Mouse (Mus musculus) kidney, postnatal 14 days (tissue): ENCODE results near the gene Slc7a5.
A peak's percentile ranks its signal among the peaks of the same experiment; 100 is the strongest.

Experiments used
- DNase-seq: peaks from one replicate; pipeline ENCODE4 v3.0.0; 2022; ENCODE audit warnings: mixed read lengths

Gene Slc7a5

GRCm38 (mm10) chr8:121879712-121880111, 27.8 kb downstream of the Slc7a5 start:
- DNase-seq, result no peak

DNA sequence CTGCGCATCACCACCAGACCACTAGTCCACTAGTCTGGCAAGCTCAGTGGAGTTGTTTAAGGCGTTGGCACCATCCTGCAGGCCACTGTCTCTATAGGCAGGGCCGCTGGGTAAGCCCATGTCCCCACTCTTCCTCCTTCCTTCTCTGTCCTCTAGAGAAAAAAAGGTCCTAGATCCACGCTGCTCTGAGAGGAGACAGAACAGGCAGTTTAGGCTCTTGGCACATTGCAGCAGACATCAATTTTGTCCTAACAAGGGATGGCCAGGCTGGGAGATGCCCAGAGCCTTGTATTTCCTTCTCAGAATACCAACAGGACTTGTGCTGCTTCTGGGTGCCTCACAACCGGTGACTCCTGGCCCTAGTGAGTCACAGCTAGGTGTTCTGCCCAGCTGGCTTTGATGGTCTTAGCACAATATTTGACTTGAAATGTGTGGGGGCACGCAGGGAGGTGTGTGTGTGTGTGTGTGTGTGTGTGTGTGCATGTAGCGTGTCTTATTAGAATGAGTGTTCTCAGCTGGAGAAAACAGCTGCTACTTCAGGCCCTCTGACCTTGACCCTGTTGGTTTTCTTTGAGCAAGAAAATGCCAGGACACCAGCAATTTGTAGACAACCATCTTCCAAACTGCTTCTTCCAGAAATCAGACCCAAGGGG, 29.5 kb downstream of the Slc7a5 start:
- peak; percentile 35 for DNase-seq

- DNase-seq, result no peak
Measured at GRCm38 (mm10) chr8:121877212-121877611, 30.3 kb downstream of the Slc7a5 start.

GRCm38 (mm10) chr8:121875517-121875916, 32.0 kb downstream of the Slc7a5 start:
- DNase-seq, result no peak

GRCm38 (mm10) chr8:121875045-121875444, 32.4 kb downstream of the Slc7a5 start:
- DNase-seq, result peak; percentile 14

DNA sequence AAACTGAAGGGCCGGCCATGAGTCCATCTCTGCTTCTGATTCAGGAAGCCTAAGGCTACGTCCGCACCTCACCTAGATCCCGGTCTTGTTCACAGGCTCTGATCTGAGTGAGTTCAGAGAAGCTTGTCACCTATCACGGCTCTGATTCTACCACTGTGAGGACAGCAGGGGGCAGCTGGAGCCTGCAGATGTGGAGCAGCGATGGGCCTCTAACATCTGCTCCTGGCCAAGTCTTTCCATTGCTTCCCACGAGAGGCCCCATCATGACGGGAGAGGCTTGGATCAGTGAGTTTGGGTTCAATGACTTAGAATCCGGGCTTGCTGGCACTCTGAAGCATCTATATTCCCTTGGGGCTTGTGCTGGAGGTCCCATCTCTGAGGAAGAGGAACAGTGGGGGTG, 33.5 kb downstream of the Slc7a5 start:
- DNase-seq, result peak; percentile 78

- no peak for DNase-seq
Measured at GRCm38 (mm10) chr8:121871833-121872440, 35.6 kb downstream of the Slc7a5 start.

- no peak for DNase-seq
Measured at GRCm38 (mm10) chr8:121870190-121870589, 37.3 kb downstream of the Slc7a5 start.

DNA sequence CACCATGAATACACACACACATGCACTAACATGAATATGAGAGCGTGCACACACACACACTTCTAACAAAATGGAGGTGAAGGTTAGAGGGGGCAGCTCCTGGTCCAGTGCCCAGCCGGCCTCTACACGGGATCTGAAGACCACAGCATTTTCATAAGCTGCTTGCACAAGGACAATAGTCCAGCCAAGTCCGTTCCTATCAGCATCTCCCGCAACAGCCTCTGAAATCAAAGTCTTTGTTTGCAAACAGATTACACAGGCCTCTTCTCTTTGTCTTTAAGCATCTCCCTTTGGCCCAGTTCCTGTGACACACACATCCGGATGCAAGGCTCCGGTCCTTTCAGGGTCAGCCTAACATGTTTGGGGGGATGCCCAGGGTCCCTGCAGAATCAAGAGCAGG, 38.6 kb downstream of the Slc7a5 start:
- no peak for DNase-seq

GRCm38 (mm10) chr8:121868196-121868595, 39.3 kb downstream of the Slc7a5 start:
- DNase-seq, result no peak

DNA sequence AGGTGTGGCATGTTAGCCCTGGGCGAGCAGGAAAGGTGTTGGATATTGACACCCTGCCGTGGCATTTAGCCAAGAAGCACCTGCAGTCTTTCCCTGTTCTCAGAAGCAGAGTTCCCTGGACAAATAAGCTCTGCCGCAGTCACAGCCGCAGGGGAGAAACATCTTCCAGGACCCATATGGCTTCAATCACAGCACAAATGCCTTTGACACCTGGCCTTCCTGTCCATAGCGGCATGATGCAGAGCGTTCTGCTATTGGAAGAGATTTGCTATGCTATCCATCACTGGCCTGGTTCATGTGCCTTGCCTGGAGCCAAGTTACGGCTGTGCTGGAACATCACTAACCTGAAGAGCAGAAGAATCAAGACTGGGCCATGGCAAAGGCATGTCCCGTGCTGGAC, 42.1 kb downstream of the Slc7a5 start:
- no peak for DNase-seq

DNA sequence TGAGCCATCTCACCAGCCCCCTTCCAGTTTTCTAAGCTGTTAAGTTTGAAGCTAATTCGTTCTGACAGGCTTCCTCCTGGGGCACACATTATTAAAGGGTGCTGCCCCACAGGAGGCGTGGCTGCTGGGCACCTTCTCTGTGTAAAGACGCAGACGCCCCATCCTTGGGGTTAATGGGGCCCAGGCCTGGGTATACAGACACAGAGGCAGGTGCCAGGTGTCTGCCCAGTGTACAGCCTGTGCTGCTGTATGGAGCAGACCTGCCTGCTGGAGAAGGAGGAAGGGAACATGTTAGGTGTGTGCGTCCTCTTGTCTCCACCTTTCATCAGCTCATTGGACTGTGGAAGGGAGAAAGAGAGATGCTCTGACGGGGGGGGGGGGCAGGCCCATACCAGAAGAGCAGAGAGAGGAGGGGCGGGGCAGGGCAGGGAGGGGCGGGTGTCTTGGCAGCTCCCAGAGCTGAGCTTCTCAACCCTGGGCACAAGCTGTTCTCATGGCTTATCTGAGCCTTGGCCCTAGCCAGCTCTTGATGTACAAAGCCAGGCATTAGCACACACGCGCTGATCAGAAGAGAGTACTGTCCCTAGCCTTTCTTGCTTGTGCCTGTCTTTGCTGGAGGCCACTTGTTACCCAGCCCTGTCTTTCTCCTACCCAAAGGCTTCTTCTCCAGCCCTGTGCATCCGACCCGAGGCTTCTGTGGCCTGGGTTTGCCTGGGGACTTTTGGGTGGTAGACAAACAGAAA, 45.5 kb downstream of the Slc7a5 start:
- no peak for DNase-seq

- DNase-seq, result no peak
Measured at GRCm38 (mm10) chr8:121861276-121861675, 46.2 kb downstream of the Slc7a5 start.

GRCm38 (mm10) chr8:121857747-121858146, 49.7 kb downstream of the Slc7a5 start:
- no peak for DNase-seq

DNA sequence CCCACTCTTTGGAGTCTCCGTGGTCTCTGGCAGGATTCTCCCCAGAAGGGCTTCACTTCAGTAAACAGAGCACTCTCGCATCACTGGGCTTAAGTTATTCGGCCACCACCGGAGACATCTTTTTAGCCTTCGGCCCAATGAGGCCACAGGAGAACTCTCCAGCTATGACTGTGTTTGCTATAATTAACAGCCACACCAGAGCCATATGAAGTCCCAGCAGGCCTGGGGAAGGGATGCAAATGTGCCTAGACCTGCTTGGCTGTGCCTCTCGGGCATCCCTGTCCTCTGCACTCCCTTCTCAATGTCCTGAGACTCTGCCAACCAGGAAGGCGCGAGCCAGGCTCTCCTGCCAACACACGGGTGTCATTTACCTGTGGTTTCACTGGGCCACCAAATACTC, 50.2 kb downstream of the Slc7a5 start:
- DNase-seq, result no peak

DNA sequence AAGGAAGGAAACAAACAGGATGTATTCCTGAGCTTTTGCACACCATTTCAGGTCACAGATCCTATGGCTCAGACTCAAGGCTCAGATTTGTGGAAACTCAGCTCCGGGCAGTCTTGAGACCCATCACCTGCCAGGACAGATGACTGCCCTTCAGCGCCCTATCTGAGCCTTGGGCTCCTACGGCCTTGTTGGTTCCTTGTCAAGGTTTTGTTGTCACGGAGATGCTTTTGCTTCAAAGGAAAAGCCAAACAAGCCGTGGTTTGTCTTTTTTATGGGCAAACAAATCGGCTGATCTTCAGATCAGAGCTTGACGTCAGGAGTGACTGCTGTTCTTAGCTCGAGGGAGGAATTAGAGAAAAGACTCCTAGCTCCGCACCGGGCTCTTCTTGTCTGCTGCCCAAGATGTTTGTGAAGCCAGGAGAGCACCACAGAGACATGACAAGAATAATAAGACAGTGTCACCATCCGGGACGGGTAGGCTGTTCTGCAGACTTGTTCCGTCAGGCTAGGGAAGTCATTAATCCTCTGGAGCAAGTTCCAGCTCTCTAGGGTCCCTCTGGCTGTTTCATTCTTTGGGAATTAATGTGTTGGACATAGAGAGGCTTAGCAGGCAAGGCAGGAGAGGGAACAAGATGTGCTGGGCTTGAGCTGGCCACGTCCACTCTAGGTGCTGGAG, 51.3 kb downstream of the Slc7a5 start:
- DNase-seq, result no peak

DNA sequence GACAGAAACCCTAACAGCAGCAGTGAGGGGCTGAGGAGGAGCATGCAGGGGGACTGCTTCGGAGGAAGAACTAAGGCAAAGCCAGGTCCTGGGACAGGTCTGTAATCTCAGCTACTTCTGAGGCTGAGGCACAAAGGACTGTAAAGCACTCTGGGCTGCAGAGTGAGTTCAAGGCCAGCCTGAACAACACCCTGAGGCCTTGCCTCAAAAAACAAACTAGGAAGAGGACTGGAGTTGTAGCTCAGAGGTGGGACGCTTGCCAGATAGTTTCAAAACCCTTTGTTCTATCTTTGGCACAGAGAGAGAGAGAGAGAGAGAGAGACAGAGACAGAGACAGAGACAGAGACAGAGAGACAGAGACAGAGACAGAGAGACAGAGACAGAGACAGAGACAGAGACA, 53.9 kb downstream of the Slc7a5 start:
- DNase-seq, result no peak

DNA sequence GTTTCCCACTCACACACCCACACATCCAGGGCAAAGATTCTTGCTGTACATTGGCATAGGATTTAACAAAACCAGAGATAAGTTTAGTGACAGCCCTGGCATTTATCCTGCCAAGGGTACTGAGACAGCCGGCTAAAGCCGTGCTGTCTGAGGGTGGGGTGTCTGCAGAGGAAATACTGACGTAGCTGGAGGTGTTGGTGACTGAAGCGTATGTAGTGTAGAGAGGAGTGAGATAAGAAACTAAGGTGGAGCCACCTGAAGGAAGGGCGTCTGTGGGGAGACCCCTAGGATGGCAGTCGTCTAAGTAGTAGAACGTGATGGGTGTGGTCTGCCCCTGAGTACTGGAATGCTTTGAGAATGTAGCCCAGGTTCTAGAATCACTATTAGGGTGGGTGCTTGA, 55.0 kb downstream of the Slc7a5 start:
- no peak for DNase-seq

DNA sequence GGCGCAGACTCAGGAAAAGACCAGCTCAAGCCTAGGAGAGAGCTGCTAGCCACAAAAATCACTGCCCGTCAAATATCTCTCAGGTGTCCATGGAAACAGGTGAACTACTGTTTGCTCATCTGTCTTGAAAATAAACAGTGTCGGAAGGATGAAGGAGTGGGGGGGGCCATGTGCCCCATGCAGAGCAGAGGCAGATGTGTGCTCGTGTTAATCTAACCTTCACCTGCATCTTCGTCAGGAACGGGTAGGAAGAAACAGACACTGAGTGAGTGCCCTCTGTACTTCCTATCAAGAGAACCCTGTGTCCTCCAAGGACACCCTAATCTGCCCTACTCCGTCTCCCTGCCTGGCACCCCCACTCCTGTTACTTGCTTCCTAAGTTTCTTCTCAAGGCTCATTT, 55.8 kb downstream of the Slc7a5 start:
- no peak for DNase-seq

DNA sequence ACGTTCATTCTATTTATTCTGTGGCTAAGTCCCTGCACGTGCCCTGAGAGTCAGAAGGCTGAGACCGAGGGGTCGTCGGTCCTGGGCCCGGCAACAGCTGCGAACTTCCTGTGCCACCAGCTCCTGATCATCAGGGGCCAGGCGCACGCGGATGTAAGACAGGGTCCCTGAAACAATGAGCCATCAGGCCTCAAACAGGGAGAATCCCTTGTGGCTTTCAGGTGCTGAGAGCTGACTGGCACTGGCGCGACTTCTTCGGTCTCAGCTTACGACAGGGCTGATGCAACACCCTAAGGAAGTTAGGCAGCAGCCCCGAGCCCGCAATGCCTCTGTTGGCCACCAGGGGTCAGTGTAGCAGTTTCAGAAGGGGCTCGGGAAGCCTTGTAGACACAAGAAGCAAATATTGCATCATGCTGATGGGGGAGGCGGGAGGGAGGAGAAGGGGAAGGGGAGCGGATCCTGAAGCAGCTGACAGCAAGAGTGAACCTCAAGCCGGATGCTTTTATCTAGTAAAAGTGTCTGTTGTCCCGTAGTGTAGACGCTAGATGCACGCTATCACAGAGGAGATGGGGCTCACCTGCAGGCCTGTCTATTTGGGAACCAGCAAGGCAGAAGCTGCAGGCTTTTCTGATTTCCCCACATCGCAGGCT, 56.5 kb downstream of the Slc7a5 start:
- DNase-seq, result peak; percentile 92

- no peak for DNase-seq
Measured at GRCm38 (mm10) chr8:121850436-121850820, 57.1 kb downstream of the Slc7a5 start.

GRCm38 (mm10) chr8:121850018-121850417, 57.5 kb downstream of the Slc7a5 start:
- peak; percentile 71 for DNase-seq

GRCm38 (mm10) chr8:121849303-121849702, 58.2 kb downstream of the Slc7a5 start:
- DNase-seq, result no peak
